Mouse (Mus musculus) forebrain, embryonic 10.5 days (tissue): ENCODE data around the gene Klf13. TPM values are rescaled to one million over a fixed set of nuclear protein-coding genes. Genes with fewer than 3 reads are reported as not detected.

ENCODE experiments used
- DNase-seq: peaks from one replicate; pipeline ENCODE4 v3.0.0-alpha.2; 2017; ENCODE audit warnings: low spot score; ENCODE audit errors: extremely low spot score
- H3K27ac ChIP-seq: fragments of 300-500 bp; sonication (generic); 2 replicates; pipeline ENCODE4 v1.5.1; 2016; ENCODE audit warnings: mild to moderate bottlenecking
- H3K27me3 ChIP-seq: fragments of 300-500 bp; sonication (generic); 2 replicates; pipeline ENCODE4 v1.6.1; 2016; ENCODE audit warnings: mild to moderate bottlenecking; ENCODE audit not compliant: poor library complexity, severe bottlenecking
- H3K36me3 ChIP-seq: fragments of 300-500 bp; sonication (generic); replicated peaks from 2 replicates; pipeline ENCODE4 v1.6.1; 2016; ENCODE audit warnings: mild to moderate bottlenecking, moderate library complexity
- H3K4me1 ChIP-seq: fragments of 300-500 bp; sonication (generic); 2 replicates; pipeline ENCODE4 v1.6.1; 2016
- H3K4me3 ChIP-seq: fragments of 300-500 bp; sonication (generic); 2 replicates; pipeline ENCODE4 v1.5.1; 2016; ENCODE audit warnings: mild to moderate bottlenecking, moderate library complexity
- H3K9me3 ChIP-seq: fragments of 300-500 bp; sonication (generic); 2 replicates; pipeline ENCODE4 v1.6.1; 2016; ENCODE audit warnings: mild to moderate bottlenecking, moderate library complexity
- WGBS: fragments of 180-500 bp; shearing (Covaris S2); methylation state at CpG from one replicate; pipeline ENCODE4 v1.1.7; 2016; 5-methylcytosine and 5-hydroxymethylcytosine counted together
- polyA plus RNA-seq: library from polyadenylated mRNA; unstranded; fragments of >200 nt; fragmentation: Nextera tagmentation; extraction: Ambion mirVana; gene quantifications from 2 replicates; pipeline ENCODE4 v1.2.1, GENCODE M21; 2016

The Klf13 gene
- polyA plus RNA-seq, 1 experiment from 2014 or later = 23.8 TPM

DNA sequence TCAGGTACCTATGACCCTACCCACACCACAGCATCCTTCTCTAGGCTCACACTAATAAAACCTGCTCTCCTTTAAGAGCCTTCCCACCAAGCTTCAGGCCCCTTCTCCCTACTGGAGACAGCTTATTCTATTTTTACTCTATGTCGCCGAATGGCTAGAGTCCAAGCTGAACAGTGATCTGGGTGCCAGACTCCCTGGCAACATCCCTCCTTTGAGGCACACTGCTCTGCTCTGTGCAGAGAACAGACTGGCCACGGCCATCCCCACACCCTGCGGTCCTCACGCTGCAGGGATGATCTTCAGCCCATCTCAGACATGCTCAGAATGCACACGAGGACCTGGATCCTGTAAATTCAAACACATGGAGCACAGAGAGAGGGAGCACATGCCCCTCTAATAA is 59.1 kb downstream of the Klf13 start:
- no peak overlapping the region for H3K4me3 ChIP-seq
- no peaks in the 10 kb centered on the region for H3K36me3 ChIP-seq
- H3K4me1 ChIP-seq = peaks cover 10% of the 10 kb centered on the region
- no peaks in the 10 kb centered on the region for H3K9me3 ChIP-seq
- no peak for DNase-seq
- WGBS = 94% methylated on average over 6 of the region's 6 CpGs
- H3K27ac ChIP-seq = no peak overlapping the region
- H3K27me3 ChIP-seq = no peaks in the 10 kb centered on the region

DNA sequence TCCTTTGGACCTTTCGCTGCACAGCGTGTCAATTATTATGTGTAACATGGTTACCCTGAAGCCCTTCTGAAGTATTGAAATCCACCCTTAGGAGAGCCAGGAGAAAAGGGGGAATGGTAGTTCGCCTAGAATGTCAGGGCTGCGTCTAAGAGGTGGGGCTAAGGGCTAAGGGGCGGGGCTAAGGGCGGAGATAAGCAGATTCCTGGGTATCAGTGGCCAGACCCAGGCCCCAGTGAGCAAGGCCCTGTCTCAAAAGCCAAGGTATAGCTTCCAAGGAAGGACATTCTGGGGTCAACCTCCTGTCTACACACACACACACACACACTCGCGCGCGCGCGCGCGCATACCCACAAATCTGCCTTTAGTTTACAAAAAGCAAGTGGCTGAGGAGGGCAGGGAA is 61.1 kb downstream of the Klf13 start:
- WGBS = 30% methylated on average over 14 of the region's 14 CpGs
- no peak for DNase-seq
- H3K4me3 ChIP-seq = no peak overlapping the region
- H3K36me3 ChIP-seq = no peaks in the 10 kb centered on the region
- H3K27me3 ChIP-seq = no peaks in the 10 kb centered on the region
- no peak overlapping the region for H3K27ac ChIP-seq
- peaks cover 7% of the 10 kb centered on the region for H3K4me1 ChIP-seq
- no peaks in the 10 kb centered on the region for H3K9me3 ChIP-seq

DNA sequence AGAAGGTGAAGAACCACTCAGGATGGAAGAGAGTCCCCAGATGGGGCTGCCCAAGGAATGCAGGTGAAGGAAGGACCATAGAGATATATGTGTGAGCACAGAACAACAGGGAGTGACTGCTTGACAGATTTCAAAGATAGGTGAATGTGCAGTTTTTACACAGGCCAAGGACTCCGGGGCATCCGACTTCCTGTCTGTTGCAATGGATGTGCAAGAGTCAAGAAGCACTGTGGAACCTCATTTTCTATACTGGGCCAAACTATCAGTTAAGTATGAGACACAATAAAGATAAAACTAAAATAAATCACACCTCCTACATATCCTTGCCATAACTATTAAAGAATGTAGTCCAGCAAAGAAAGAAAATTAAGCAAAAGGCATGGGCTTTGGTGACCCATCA is 62.1 kb downstream of the Klf13 start:
- 96% methylated on average over 2 of the region's 2 CpGs for WGBS
- H3K27me3 ChIP-seq = no peaks in the 10 kb centered on the region
- peaks cover 7% of the 10 kb centered on the region for H3K4me1 ChIP-seq
- DNase-seq = no peak
- H3K9me3 ChIP-seq = no peaks in the 10 kb centered on the region
- no peaks in the 10 kb centered on the region for H3K36me3 ChIP-seq
- no peak overlapping the region for H3K27ac ChIP-seq
- H3K4me3 ChIP-seq = no peak overlapping the region

DNA sequence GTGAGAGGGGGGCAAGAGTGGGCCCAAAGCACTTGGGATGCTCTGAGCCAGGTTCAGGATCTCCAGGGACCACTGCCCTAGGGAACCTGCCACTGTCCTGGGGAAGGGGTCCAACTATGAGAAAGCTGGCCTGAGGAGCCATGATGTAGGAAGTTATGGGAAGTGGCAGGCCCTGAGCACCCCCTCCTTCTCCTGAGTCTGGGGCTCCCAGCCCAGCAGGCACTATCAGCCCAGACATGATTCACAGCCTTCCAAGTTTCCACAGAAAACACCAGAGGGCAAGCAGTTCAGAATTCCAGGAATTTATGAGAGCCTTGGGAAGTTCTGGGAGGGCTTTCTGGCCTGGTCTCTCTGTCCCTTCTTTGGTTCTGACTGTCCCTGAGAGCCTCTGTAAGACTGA is 63.0 kb downstream of the Klf13 start:
- H3K4me1 ChIP-seq = peaks cover 7% of the 10 kb centered on the region
- no peak for DNase-seq

DNA sequence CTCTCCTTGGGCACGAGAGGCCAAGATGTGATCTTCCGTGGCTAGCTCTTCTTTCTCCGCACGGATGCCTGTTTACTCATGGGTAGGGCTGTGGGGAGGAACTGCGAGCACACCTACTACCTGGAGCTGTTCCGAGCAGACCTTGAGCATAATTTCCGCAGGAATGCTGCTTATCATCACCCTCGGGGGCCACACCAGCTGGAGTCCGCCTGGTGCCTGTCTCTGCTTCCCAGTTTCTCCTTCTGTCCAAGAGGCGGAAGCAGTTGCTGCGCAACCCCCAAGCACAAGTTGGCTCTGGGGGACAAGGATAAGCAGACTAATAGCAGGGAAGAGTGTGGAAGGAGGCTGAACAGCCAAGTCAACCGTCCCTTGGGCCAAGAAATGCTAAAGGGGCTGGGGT is 64.8 kb downstream of the Klf13 start:
- no peaks in the 10 kb centered on the region for H3K9me3 ChIP-seq
- 69% methylated on average over 12 of the region's 12 CpGs for WGBS
- no peak overlapping the region for H3K4me3 ChIP-seq
- H3K36me3 ChIP-seq = no peaks in the 10 kb centered on the region
- H3K27ac ChIP-seq = no peak overlapping the region
- H3K27me3 ChIP-seq = no peaks in the 10 kb centered on the region
- peaks cover 7% of the 10 kb centered on the region for H3K4me1 ChIP-seq
- no peak for DNase-seq

More for the DNA sequence above, 63.0 kb downstream of the Klf13 start:
- no peaks in the 10 kb centered on the region for H3K9me3 ChIP-seq
- no peak overlapping the region for H3K27ac ChIP-seq
- no peaks in the 10 kb centered on the region for H3K27me3 ChIP-seq
- H3K36me3 ChIP-seq = no peaks in the 10 kb centered on the region
- no peak overlapping the region for H3K4me3 ChIP-seq

DNA sequence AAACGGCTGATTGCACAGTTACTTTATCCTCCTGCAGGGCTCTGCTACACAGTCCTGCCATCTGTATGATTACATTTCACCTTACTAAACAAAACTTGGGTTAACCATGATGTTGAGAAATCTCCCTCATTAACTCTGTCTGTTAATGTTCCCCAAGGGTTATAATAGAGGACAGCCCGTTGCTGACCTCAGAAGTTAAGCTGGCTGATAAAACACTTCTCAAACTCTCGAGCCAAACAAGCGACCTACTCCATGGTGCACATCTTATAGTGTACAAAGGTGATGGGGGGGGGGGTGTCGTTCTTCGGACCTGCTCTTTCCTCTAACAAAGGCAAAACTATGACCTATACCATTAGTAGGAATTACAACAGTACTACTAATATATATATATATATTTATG is 67.0 kb downstream of the Klf13 start:
- no peak overlapping the region for H3K4me3 ChIP-seq
- H3K27ac ChIP-seq = no peak overlapping the region
- no peaks in the 10 kb centered on the region for H3K36me3 ChIP-seq
- 88% methylated on average over 6 of the region's 6 CpGs for WGBS
- H3K27me3 ChIP-seq = no peaks in the 10 kb centered on the region
- no peaks in the 10 kb centered on the region for H3K9me3 ChIP-seq
- H3K4me1 ChIP-seq = no peaks in the 10 kb centered on the region
- no peak for DNase-seq

DNA sequence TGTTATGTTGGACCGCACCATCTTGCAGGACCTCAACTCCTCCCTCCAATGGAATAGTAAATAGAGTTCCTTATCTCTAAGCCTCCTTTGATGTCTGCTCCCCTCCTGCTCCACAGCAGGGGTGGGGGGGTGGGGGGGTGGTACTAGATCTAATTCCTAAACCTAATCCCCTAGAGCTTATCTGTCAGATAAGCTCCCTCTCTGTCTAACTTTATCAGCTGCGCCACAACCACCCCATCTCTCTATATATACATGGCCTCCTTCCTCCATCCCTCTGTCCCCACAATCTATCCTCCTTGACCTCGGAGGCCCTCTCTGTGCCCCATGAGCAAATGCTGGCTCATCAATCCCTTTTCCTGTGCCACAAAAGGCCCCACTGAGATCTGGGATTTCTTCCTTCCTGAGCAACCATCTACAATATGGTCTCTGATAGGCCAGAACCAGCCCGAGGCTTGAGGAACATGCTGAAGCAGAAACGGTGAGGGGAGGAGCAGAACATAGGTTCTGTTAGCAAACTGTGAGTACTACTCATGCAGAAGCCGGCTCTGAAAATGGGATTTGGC is 70.3 kb downstream of the Klf13 start:
- WGBS = 67% methylated on average over 6 of the region's 6 CpGs

DNA sequence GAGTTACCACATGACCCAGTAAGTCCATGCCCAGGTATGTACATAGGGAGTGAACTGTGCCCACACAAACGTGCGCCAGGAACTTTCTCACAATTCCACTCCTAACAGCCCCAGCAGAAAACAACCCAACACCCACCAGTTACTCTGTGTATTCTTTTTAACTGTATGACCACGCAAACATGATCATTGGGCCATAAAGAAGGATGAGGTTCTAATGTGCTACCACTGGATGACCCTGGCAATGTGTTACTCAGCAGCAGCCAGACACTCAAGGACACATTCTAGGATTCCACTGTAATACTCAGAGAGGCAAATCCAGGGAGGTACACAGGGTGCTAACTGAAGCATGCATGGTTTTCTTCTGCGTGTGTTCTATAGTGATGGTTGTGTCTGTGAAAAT is 72.8 kb downstream of the Klf13 start:
- WGBS = 93% methylated on average over 4 of the region's 4 CpGs
- no peak overlapping the region for H3K27ac ChIP-seq
- H3K4me1 ChIP-seq = no peaks in the 10 kb centered on the region

More for the DNA sequence above, 70.3 kb downstream of the Klf13 start:
- DNase-seq = no peak
- Histone ChIP-seq H3K27me3 (no peaks in the 10 kb centered on the region), H3K36me3 (no peaks in the 10 kb centered on the region), H3K4me3 (no peak overlapping the region), H3K9me3 (no peaks in the 10 kb centered on the region), H3K4me1 (no peaks in the 10 kb centered on the region), H3K27ac (no peak overlapping the region)

DNA sequence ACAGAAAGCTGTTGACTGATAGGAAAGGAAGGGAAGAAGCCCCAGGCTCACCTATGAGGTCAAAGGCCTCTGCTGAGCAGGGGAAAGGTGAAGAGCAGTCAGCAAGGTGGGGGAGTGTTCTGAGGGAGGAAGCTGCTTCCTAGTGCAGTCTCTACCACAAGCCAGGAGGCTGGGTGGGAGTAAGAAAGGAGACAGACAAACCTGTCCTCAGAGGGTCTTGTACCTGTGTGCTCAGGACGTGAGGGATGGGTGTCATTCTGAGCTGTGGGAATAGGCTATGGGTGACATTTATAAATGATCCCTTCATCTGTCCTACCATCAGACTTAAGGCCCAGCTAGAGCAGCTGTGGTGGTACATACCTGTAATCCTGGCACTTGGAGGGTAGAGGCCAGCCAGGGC is 75.7 kb downstream of the Klf13 start:
- DNase-seq = no peak
- no peaks in the 10 kb centered on the region; the same call in 1 of the 2 replicates for H3K27me3 ChIP-seq
- WGBS = 70% methylated on average over 1 of the region's 1 CpGs

More for the DNA sequence above, 72.8 kb downstream of the Klf13 start:
- DNase-seq = no peak
- Histone ChIP-seq H3K27me3 (no peaks in the 10 kb centered on the region), H3K4me3 (no peak overlapping the region), H3K36me3 (no peaks in the 10 kb centered on the region), H3K9me3 (no peaks in the 10 kb centered on the region)

DNA sequence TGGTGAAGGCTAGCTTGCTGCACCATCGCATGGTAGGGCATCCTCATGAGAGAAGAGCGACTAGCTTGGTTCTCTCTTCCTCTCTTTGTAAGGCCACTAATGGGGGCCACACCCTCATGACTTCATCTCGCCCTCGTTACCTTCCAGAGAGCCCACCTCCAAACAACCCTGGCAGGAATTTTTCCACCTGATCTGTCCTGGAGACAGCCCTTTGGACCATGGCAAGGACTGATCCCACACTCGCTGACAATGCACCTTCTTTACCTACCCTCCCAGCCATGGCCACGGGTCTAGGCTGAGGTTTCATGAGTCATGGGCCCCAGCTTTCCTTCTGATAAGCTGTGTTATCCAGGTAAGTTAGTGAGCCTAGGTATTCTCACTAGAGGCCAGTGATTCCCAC is 77.6 kb downstream of the Klf13 start:
- WGBS = 89% methylated on average over 6 of the region's 6 CpGs
- H3K9me3 ChIP-seq = no peaks in the 10 kb centered on the region
- DNase-seq = no peak
- no peaks in the 10 kb centered on the region for H3K36me3 ChIP-seq
- no peak overlapping the region for H3K27ac ChIP-seq
- no peak overlapping the region for H3K4me3 ChIP-seq
- no peaks in the 10 kb centered on the region; the same call in 1 of the 2 replicates for H3K27me3 ChIP-seq
- peaks cover 8% of the 10 kb centered on the region for H3K4me1 ChIP-seq

More for the DNA sequence above, 75.7 kb downstream of the Klf13 start:
- H3K4me1 ChIP-seq = peaks cover 8% of the 10 kb centered on the region
- H3K27ac ChIP-seq = no peak overlapping the region
- H3K36me3 ChIP-seq = no peaks in the 10 kb centered on the region
- no peaks in the 10 kb centered on the region for H3K9me3 ChIP-seq
- H3K4me3 ChIP-seq = no peak overlapping the region

DNA sequence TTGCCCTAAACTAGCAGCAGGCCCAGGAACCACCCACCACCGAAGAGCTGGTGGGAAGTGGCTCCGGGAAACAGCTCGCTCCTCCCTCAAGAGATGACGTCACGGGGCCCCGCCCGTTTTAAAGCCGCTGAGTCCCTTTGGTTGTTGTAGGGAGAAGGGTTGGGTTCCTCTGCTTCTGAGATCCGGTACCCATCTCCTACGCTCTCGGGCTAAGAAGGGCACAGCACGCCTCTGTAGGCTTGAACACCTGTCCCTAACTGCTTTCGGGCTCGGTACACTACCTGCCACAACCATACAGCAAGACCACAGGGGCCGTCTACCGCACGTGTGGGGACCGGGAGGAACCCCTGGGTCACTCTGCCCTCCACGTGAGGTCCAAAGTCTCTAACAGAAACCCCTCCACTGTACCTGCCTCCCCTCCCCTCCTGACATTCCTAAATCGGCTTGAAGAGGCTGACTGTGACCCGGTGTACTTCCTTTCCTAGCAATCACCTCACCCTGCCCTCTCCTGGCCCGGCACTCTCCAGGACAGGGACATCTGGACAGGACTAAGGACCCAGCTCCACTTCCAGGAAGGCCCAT is 80.1 kb downstream of the Klf13 start:
- H3K9me3 ChIP-seq = no peaks in the 10 kb centered on the region
- peak overlapping the region; percentile 56 for H3K4me3 ChIP-seq
- H3K36me3 ChIP-seq = no peaks in the 10 kb centered on the region
- peak overlapping the region; percentile 81 for H3K27ac ChIP-seq
- no peaks in the 10 kb centered on the region; the same call in 1 of the 2 replicates for H3K27me3 ChIP-seq
- peak; percentile 74 for DNase-seq
- H3K4me1 ChIP-seq = peaks cover 8% of the 10 kb centered on the region
- WGBS = 4% methylated on average over 22 of the region's 22 CpGs

DNA sequence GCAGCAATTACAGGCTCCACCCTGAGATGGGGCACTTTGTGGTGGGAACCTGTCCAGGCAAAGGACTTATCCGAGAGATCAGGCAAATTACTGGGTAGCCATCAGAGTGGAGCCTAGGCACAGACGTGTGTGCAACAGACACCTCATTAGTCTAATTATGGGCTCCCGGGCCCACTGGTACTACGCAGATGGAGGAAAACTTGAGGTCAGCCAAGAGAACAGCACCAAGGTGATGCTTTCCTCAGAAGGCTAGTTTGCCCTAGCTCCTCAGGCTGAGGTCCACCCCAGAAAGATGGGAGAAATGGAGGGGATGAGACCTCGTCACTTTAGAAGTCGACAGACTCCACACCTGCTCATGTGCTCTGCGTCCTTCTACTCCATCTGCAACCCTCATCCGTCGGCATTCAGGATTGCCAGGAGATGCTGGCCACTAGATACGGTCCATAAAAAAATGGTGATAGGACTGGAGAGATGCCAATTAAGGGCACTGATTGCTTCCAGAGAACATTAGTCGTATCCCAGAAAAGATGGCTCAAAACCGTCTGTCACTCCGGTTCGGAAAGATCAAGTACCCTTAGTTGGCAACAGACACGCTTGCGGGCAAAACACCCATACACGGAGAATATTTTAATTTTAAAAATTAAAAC is 80.8 kb downstream of the Klf13 start:
- Histone ChIP-seq H3K4me3 (no peak overlapping the region), H3K9me3 (no peaks in the 10 kb centered on the region), H3K27me3 (no peaks in the 10 kb centered on the region; the same call in 1 of the 2 replicates), H3K27ac (no peak overlapping the region), H3K4me1 (peaks cover 8% of the 10 kb centered on the region), H3K36me3 (no peaks in the 10 kb centered on the region)
- no peak for DNase-seq
- 89% methylated on average over 17 of the region's 17 CpGs for WGBS

DNA sequence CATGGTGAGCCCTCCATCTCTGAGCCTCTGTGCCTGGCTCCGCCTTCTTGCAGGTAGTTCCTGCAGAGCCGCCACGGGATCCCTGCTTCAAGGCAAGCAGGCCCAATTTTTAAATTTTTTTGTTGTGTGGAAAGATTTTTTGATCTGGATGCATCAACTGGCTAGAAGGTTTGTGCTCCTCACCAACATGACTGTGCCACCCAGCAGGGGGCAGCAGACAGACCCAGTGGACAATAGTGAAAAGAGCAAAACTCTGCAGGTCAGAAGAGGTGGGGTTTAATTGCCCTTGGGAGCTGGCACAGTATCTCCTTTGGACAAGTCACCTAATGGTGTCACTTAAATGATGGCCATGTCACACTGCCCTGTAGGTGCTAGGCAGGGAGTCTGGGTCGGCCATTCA is 83.4 kb downstream of the Klf13 start:
- Histone ChIP-seq H3K27ac (no peak overlapping the region), H3K4me3 (no peak overlapping the region), H3K36me3 (no peaks in the 10 kb centered on the region), H3K4me1 (peaks cover 8% of the 10 kb centered on the region), H3K9me3 (no peaks in the 10 kb centered on the region), H3K27me3 (no peaks in the 10 kb centered on the region; the same call in 1 of the 2 replicates)
- WGBS = 80% methylated on average over 4 of the region's 4 CpGs
- DNase-seq = peak; percentile 25
